Mouse (Mus musculus) embryonic fibroblast, embryonic 13.5 days (primary cell): ENCODE results near the gene Wnt2. TPM values are rescaled to one million over a fixed set of nuclear protein-coding genes. Genes with fewer than 3 reads are reported as not detected.

ENCODE experiments used
- H3K27ac ChIP-seq: 2 replicates; pipeline ENCODE4 v1.5.1; 2012; ENCODE audit warnings: low read length, control low read depth, inconsistent platforms; ENCODE audit not compliant: insufficient read depth
- H3K4me1 ChIP-seq: 2 replicates; pipeline ENCODE4 v1.6.1; 2011; ENCODE audit warnings: low read length; ENCODE audit not compliant: control insufficient read depth, insufficient read depth
- H3K4me3 ChIP-seq: 2 replicates; pipeline ENCODE4 v1.5.1; 2011; ENCODE audit warnings: mild to moderate bottlenecking, control low read depth, low read length; ENCODE audit not compliant: insufficient read depth
- CTCF ChIP-seq: IDR thresholded peaks from 2 replicates; pipeline ENCODE4 v1.5.1; 2011; ENCODE audit warnings: mild to moderate bottlenecking, control low read depth, low read length, moderate library complexity, borderline replicate concordance; ENCODE audit not compliant: insufficient read depth
- POLR2A ChIP-seq: IDR thresholded peaks from 2 replicates; pipeline ENCODE4 v1.6.1; 2011; ENCODE audit warnings: low read depth, mild to moderate bottlenecking, control low read depth, low read length, moderate library complexity
- polyA plus RNA-seq: library from polyadenylated mRNA; stranded (reverse); fragments of >200 nt; gene quantifications from 2 replicates; pipeline ENCODE4 v1.2.4, GENCODE M21; 2011; ENCODE audit warnings: low read depth; ENCODE audit not compliant: missing spikeins, insufficient read length

Wnt2 gene
- polyA plus RNA-seq, 1 experiment = 2.1 TPM

GRCm38 (mm10) chr6:17978881-17979280, 51.5 kb downstream of the Wnt2 start:
- TF ChIP-seq POLR2A = no peak
- no peak for TF ChIP-seq CTCF
- H3K4me1 ChIP-seq = peaks cover 2% of the 10 kb centered on the region; the same call in 1 of the 2 replicates

GRCm38 (mm10) chr6:17978324-17978723, 52.1 kb downstream of the Wnt2 start:
- peaks cover 2% of the 10 kb centered on the region; the same call in 1 of the 2 replicates for H3K4me1 ChIP-seq
- H3K4me3 ChIP-seq = no peak overlapping the region
- TF ChIP-seq CTCF (no peak), POLR2A (no peak)
- H3K27ac ChIP-seq = peak overlapping the region; percentile 91

More at GRCm38 (mm10) chr6:17978881-17979280, 51.5 kb downstream of the Wnt2 start:
- Histone ChIP-seq H3K4me3 (no peak overlapping the region), H3K27ac (peak overlapping the region; percentile 91)

- peaks cover 2% of the 10 kb centered on the region; the same call in 1 of the 2 replicates for H3K4me1 ChIP-seq
- peak overlapping the region; percentile 61 for H3K27ac ChIP-seq
- H3K4me3 ChIP-seq = no peak overlapping the region
- TF ChIP-seq POLR2A (no peak), CTCF (no peak)
Measured at GRCm38 (mm10) chr6:17977165-17977564, 53.2 kb downstream of the Wnt2 start.

GRCm38 (mm10) chr6:17974416-17974815, 56.0 kb downstream of the Wnt2 start:
- TF ChIP-seq POLR2A (no peak), CTCF (no peak)
- no peak overlapping the region for H3K4me3 ChIP-seq
- no peak overlapping the region for H3K27ac ChIP-seq
- peaks cover 2% of the 10 kb centered on the region; the same call in 1 of the 2 replicates for H3K4me1 ChIP-seq

GRCm38 (mm10) chr6:17971393-17971792, 59.0 kb downstream of the Wnt2 start:
- peaks cover 2% of the 10 kb centered on the region; the same call in 1 of the 2 replicates for H3K4me1 ChIP-seq
- TF ChIP-seq CTCF (no peak), POLR2A (no peak)
- no peak overlapping the region for H3K27ac ChIP-seq
- no peak overlapping the region for H3K4me3 ChIP-seq

- Histone ChIP-seq H3K4me1 (peaks cover 2% of the 10 kb centered on the region; the same call in 1 of the 2 replicates), H3K4me3 (no peak overlapping the region), H3K27ac (no peak overlapping the region)
- no peak for TF ChIP-seq POLR2A
- TF ChIP-seq CTCF = no peak
Measured at GRCm38 (mm10) chr6:17969815-17970214, 60.6 kb downstream of the Wnt2 start.

GRCm38 (mm10) chr6:17968467-17969144, 61.8 kb downstream of the Wnt2 start:
- Histone ChIP-seq H3K4me3 (no peak overlapping the region), H3K27ac (no peak overlapping the region), H3K4me1 (no peaks in the 10 kb centered on the region)
- no peak for TF ChIP-seq CTCF
- no peak for TF ChIP-seq POLR2A

- TF ChIP-seq POLR2A = no peak
- TF ChIP-seq CTCF = no peak
- H3K4me3 ChIP-seq = no peak overlapping the region
- no peaks in the 10 kb centered on the region for H3K4me1 ChIP-seq
- no peak overlapping the region for H3K27ac ChIP-seq
Measured at GRCm38 (mm10) chr6:17963455-17963854, 66.9 kb downstream of the Wnt2 start.

- Histone ChIP-seq H3K4me3 (no peak overlapping the region), H3K4me1 (no peaks in the 10 kb centered on the region), H3K27ac (no peak overlapping the region)
- TF ChIP-seq CTCF = no peak
- no peak for TF ChIP-seq POLR2A
Measured at GRCm38 (mm10) chr6:17951779-17952178, 78.6 kb downstream of the Wnt2 start.

- no peak overlapping the region for H3K4me3 ChIP-seq
- H3K27ac ChIP-seq = no peak overlapping the region
- H3K4me1 ChIP-seq = no peaks in the 10 kb centered on the region
- TF ChIP-seq POLR2A (no peak), CTCF (no peak)
Measured at GRCm38 (mm10) chr6:17949103-17949502, 81.3 kb downstream of the Wnt2 start.
